Comparison of ENCODE assay signal across 18 mouse cellular contexts in the genomic region with DNA sequence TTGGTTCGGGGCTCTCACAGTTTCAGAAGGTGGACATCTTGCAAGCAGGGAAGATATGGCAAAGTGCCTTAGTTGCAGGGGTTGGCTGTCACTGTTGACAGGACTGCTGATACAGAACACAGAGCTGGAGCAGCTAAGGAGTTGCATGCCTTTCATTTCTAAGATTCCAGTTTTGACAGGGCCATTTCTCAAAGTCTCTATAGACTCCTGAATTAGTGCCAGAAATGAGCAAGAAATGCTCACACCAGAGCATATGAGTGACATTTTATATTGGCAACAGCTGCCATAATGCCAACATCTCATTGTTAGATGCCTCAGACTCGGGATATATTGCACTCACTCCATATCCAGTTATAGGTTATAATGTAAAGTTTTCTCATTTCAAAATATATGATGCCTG.
DNase-seq lines count a peak whose midpoint lies in the region; ATAC-seq and TF ChIP-seq lines count a peak whose summit lies in the region.
"Had no signal": no experiment of that assay in that cellular context is flagged by ENCODE, and none has a peak within 500 bp of the region (broad histone marks: within the 10 kb centered on the region; RNA-seq: fewer than 3 reads in every experiment).

No protein-coding gene starts in this region.

- no peaks in the 10 kb centered on the region for H3K9me3 ChIP-seq in heart, embryonic 13.5 days
- no peaks in the 10 kb centered on the region for H3K9me3 ChIP-seq in kidney, postnatal 0 days (replicated peaks; ENCODE audit: low read length)
- H3K9me3 ChIP-seq: embryonic facial prominence, embryonic 13.5 days; G1E; hindbrain, embryonic 13.5 days; liver, embryonic 13.5 days; neural tube, embryonic 12.5 days had no signal

- WGBS in heart, embryonic 13.5 days = 16% methylated on average over 2 of the region's 2 CpGs
- 44% methylated on average over 2 of the region's 2 CpGs for WGBS in kidney, postnatal 0 days
- WGBS in kidney, adult 2 months = 54% methylated on average over 2 of the region's 2 CpGs

- H3K27me3 ChIP-seq in heart, embryonic 13.5 days (replicated peaks) = no peaks in the 10 kb centered on the region
- no peaks in the 10 kb centered on the region for H3K27me3 ChIP-seq in kidney, postnatal 0 days (ENCODE audit: insufficient read depth, low read length)
- no peaks in the 10 kb centered on the region for H3K27me3 ChIP-seq in kidney, adult 2 months (replicated peaks; ENCODE audit: control insufficient read depth, insufficient read depth, low read length)
- H3K27me3 ChIP-seq: embryonic facial prominence, embryonic 13.5 days; hindbrain, embryonic 13.5 days; liver, embryonic 13.5 days; neural tube, embryonic 12.5 days had no signal

- no peak for ATAC-seq in heart, embryonic 13.5 days (ENCODE audit: extremely low read depth, insufficient number of reproducible peaks, low FRiP score, low TSS enrichment)
- ATAC-seq in kidney, postnatal 0 days (replicated peaks; ENCODE audit: low FRiP score, low read depth) = no peak

- H3K36me3 ChIP-seq in heart, embryonic 13.5 days = no peaks in the 10 kb centered on the region
- no peaks in the 10 kb centered on the region for H3K36me3 ChIP-seq in kidney, postnatal 0 days (ENCODE audit: insufficient read depth, low read length)
- no peaks in the 10 kb centered on the region for H3K36me3 ChIP-seq in kidney, adult 2 months (ENCODE audit: control insufficient read depth, insufficient read depth, low read length)
- H3K36me3 ChIP-seq: embryonic facial prominence, embryonic 13.5 days; G1E; hindbrain, embryonic 13.5 days; liver, embryonic 13.5 days; neural tube, embryonic 12.5 days had no signal

- no peak overlapping the region for H3K4me3 ChIP-seq in heart, embryonic 13.5 days
- H3K4me3 ChIP-seq in kidney, postnatal 0 days (replicated peaks; ENCODE audit: low read depth, low read length) = no peak overlapping the region
- H3K4me3 ChIP-seq in kidney, adult 2 months (ENCODE audit: insufficient read depth, low read depth, low read length) = no peak overlapping the region
- H3K4me3 ChIP-seq: embryonic facial prominence, embryonic 13.5 days; hindbrain, embryonic 13.5 days; left cerebral cortex, adult 2 months; liver, embryonic 13.5 days; neural tube, embryonic 12.5 days had no signal

- H3K4me1 ChIP-seq in heart, embryonic 13.5 days = peaks cover 15% of the 10 kb centered on the region
- H3K4me1 ChIP-seq in kidney, postnatal 0 days (replicated peaks; ENCODE audit: insufficient read depth, low read length) = no peaks in the 10 kb centered on the region
- no peaks in the 10 kb centered on the region for H3K4me1 ChIP-seq in kidney, adult 2 months (ENCODE audit: control insufficient read depth, insufficient read depth, low read length)
- H3K4me1 ChIP-seq: embryonic facial prominence, embryonic 13.5 days; hindbrain, embryonic 13.5 days; liver, embryonic 13.5 days; neural tube, embryonic 12.5 days had no signal

- H3K27ac ChIP-seq in heart, embryonic 13.5 days (replicated peaks) = peak overlapping the region; percentile 45
- no peak overlapping the region for H3K27ac ChIP-seq in kidney, postnatal 0 days
- H3K27ac ChIP-seq in kidney, adult 2 months (ENCODE audit: insufficient read depth, low read depth, low read length) = no peak overlapping the region
- H3K27ac ChIP-seq: embryonic facial prominence, embryonic 13.5 days; hindbrain, embryonic 13.5 days; left cerebral cortex, adult 2 months; liver, embryonic 13.5 days; neural tube, embryonic 12.5 days had no signal

- H3K4me2 ChIP-seq in heart, embryonic 13.5 days = peak overlapping the region; percentile 37
- no peak overlapping the region for H3K4me2 ChIP-seq in kidney, postnatal 0 days (ENCODE audit: low read length)
- H3K4me2 ChIP-seq: embryonic facial prominence, embryonic 13.5 days; hindbrain, embryonic 13.5 days; liver, embryonic 13.5 days; neural tube, embryonic 12.5 days had no signal

- no peak for TF ChIP-seq POLR2A in kidney, adult 2 months (IDR thresholded peaks at IDR 0.05; ENCODE audit: low read depth, low read length)

- no peak overlapping the region for H3K9ac ChIP-seq in heart, embryonic 13.5 days
- H3K9ac ChIP-seq in kidney, postnatal 0 days (ENCODE audit: low read depth, low read length) = no peak overlapping the region
- H3K9ac ChIP-seq: embryonic facial prominence, embryonic 13.5 days; hindbrain, embryonic 13.5 days; liver, embryonic 13.5 days; neural tube, embryonic 12.5 days had no signal

- no peak for DNase-seq in heart, postnatal 4 days
- DNase-seq in kidney, postnatal 0 days (ENCODE audit: low spot score) = peak; percentile 52
- no peak for DNase-seq in kidney, adult 2 months
- peak; percentile 30 for DNase-seq in embryo, embryonic 11 days
- peak; percentile 3 for DNase-seq in forelimb bud, embryonic 11.5 days (ENCODE audit: low read depth, low spot score)
- DNase-seq in urinary bladder, adult 2 months (ENCODE audit: low spot score) = no peak
- DNase-seq: cerebellum, adult 9-10 months; gastrocnemius, postnatal 25 days; kidney, postnatal 14 days; liver, embryonic 13.5 days; lung, postnatal 10 days; spleen, adult 18-20 months had no signal

- TF ChIP-seq CTCF in kidney, postnatal 0 days (IDR thresholded peaks at IDR 0.05; ENCODE audit: low read depth) = no peak
- TF ChIP-seq CTCF in kidney, adult 2 months (conservative IDR thresholded peaks at IDR 0.05; ENCODE audit: insufficient read depth, insufficient read length, low read depth, low read length) = no peak

Comparison
In these comparisons a context has a peak if more than half of its experiments do, and no peak if none do; other contexts are left out.
1. DNase-seq: peak in kidney, postnatal 0 days (single experiment), embryo, embryonic 11 days (single experiment) and forelimb bud, embryonic 11.5 days (single experiment); none in heart, postnatal 4 days (single experiment), kidney, adult 2 months (single experiment) and urinary bladder, adult 2 months (single experiment).